Mouse (Mus musculus) v-Abl transformed pro-B cells (cell line): ENCODE data around the gene Itgb1bp1.

Experiments
- in situ Hi-C, 2 experiments: fragments of 400-800 bp; cut with MboI; formaldehyde crosslinking; loops; one replicate each; pipeline ENCODE4 v1.15.1; 2025; ENCODE audit not compliant: unreplicated experiment in 2 of 2

Gene Itgb1bp1

DNA sequence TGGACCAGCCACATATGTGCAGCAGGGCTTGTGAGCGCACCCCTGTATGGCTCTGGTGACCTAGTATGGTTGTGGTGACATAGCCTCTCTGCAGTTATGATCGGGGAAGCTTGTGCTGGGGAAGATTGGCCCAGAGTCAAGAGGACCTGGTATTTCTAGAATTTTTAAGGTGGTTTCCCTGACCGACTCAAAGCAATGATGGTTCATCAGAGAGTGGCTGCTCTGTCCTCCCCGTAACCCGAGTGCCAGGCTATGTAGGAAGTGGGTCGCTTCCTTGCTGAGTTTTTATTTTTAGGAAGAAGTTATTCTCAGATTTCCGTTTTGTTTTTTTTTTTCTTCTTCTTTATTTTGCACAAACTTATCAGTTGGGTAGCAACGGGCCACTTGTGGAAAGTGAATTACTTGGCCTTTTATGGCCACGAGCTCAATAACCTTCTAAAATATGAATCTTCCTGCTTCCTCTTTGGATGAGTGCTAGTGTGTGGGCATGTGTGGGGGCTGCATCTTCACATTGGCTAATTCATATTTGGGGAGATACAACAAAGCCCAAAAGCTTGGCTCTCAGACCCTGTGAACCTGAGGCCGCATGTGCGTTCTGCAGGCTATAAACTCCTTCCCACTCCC is 77.8 kb downstream of the Itgb1bp1 start:
- in situ Hi-C loops = no loop called here

GRCm38 (mm10) chr12:21207422-21207821 is 78.7 kb downstream of the Itgb1bp1 start:
- in situ Hi-C loops = no loop called here

DNA sequence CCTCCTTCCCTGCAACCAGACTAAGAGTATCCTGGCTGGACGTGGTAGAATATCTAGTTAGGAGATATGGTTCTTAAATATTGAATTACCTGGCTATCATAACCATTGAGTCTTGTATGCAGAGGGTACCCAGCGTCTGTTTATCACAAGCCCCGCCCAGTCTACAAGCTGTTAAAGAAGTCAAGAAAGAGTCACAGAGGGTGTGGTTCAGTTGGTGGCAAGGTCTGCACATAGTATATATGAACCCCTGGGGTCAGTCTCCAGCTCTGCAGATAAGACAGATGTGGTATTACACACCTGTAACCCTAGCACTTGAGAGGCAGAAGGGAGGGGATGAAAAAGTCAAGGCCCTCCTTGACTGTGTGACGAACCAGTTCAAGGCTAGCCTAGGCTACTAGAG is 80.3 kb downstream of the Itgb1bp1 start:
- in situ Hi-C loops = no loop called here

DNA sequence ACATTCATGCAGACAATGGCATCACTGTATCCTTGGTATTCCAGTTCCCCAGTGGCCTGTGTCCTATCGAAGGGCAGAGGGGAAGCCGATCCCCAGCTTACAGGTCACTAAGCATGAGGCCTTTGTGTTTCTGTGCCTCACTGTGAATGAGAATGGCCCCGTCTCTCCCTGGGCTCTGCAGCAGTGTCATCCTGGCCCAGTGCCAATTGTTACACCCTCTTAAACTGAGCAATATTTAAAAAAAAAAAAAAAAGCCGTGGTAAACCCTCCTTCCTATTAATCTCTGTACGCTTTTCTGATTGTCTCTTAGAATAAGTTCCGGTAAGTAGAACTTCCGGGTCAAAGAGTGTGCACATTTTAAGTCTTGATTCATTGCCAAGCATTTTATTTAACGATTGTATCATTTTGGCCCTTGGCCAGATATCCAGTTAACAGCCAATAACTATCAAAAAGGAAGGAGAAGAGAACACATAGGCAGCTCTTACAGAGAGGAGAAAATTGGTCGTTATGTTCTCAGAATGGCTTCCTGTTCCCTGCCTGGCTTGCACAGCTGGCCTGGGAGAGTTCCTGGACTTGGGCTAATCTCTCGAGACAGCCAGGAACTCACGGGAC is 81.3 kb downstream of the Itgb1bp1 start:
- in situ Hi-C loops = no loop called here

DNA sequence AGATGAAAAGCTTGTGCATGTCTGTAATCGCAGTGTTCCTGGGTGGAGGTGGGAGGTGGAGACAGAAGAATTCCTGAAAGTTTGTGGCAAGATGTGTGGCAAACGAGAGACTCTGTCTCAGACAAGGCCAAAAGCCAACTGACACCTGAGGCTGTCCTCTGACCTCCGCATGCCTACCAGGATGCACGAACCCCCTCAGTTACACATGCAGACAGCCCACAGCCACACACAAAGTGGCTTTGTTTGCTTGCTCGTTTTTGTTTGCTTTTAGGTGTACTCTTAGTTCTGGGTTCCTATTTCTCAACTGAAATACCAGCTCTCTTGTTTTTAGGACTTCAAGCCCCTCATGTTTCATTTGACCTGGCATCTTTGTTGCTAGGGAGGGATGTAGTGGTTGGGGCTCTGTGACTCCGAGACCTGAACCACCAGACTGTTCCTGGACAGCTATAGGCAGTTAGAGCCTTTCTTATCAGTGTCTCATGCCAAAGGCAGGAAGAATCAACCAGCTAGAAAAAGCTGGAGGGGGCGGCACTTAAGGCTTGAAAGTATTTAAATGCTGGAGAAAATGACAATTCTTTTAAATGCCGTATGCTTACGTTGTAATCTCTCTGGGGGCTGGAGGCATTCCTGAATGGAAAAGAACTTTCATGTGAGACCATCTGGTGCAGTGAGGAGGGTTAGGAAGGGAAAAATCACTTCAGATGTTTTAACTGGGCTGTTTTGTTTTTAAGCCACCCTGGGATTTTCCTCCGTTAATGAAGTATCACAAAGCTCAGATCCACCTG is 84.4 kb downstream of the Itgb1bp1 start:
- in situ Hi-C loops = no loop called here

DNA sequence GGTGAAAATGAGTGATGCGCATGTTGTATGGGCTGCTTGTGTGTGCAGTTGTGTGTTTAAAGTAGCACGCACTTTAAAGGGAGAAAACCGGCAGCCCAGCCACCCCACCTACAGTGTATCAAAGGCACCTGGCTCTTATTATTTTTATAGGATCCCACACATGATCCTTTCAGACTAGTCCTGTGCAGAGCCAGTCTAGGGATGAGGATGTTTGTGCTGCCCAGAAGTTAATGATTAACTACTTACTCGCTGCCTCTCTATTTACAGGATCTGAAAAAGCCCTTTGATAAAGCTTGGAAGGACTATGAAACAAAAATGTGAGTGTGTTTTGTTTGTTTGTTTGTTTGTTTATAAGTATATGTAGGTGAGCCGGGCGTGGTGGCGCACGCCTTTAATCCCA is 85.5 kb downstream of the Itgb1bp1 start:
- in situ Hi-C loops = no loop called here

- in situ Hi-C loops = no loop called here
Measured at GRCm38 (mm10) chr12:21196420-21196819, 89.7 kb downstream of the Itgb1bp1 start.

DNA sequence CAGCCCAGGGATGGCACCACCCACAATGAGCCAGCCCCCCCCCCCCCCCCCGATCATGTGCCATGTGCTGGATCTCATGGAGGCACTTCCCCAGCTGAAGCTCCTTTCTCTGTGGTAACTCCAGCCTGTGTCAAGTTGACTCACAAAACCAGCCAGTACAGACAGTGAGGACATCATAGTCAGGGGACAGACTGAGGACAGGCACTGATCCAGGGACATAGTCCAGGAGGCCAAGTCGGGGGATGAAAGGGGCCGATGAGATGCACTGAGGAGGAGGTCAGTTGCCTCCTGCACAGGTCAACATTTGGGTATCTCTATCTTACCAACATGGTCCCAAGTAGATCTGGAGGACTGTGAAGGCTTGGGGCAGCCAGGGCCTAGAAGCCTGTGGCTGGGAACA is 90.6 kb downstream of the Itgb1bp1 start:
- in situ Hi-C loops = no loop called here

DNA sequence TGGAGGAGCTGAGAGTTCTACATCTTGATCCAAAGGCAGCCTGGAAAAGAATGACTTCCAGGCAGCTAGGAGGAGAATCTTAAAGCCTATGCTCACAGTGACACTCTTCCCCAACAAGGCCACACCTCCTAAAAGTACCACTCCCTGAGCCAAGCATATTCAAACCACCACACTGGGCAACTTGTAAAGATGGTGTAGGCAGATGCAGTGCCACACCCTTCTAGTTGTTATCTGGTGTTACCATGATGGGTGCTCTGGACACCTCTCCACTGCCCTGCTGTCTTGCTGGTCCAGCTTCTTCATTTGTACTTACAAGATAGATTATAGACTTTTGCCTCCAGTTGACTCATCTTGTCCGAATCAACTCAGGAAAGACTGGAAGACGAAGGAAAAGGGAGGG is 94.5 kb downstream of the Itgb1bp1 start:
- in situ Hi-C loops = no loop called here
